Mouse (Mus musculus) CH12.LX (cell line): ENCODE results near the gene Fbxl17.

Source experiments
- CTCF ChIP-seq, 2 experiments: IDR thresholded peaks in 1 of 2; conservative IDR thresholded peaks in 1 of 2; 2 replicates each; pipeline ENCODE4 v1.5.1; 2011 to 2012; ENCODE audit warnings: low read depth in 2 of 2, low read length in 2 of 2, improper control_type of control experiment in 1 of 2, inconsistent platforms in 1 of 2, mild to moderate bottlenecking in 1 of 2, moderate library complexity in 1 of 2
- RCOR1 ChIP-seq: conservative IDR thresholded peaks from 2 replicates; pipeline ENCODE4 v1.6.1; 2012; ENCODE audit warnings: low read depth, mild to moderate bottlenecking, inconsistent platforms, low read length, improper control_type of control experiment
- USF1 ChIP-seq: IDR thresholded peaks from 2 replicates; pipeline ENCODE4 v1.6.1; 2014; ENCODE audit warnings: low read depth, mild to moderate bottlenecking, inconsistent platforms, low read length, improper control_type of control experiment

- no peak for TF ChIP-seq USF1
- TF ChIP-seq RCOR1, result no peak
- TF ChIP-seq CTCF (conservative IDR thresholded peaks at IDR 0.05 in 1 of 2, IDR thresholded peaks at IDR 0.05 in 1 of 2; ENCODE audit: low read depth in 2 of 2, low read length in 2 of 2), result no peak
Measured at GRCm38 (mm10) chr17:63498717-63499635, 841 bp downstream of the Fbxl17 start.
